19 mouse cellular contexts compared by ENCODE assay signal in genomic region chr2:70178241-70178640, GRCm38 (mm10).
DNase-seq lines count a peak whose midpoint lies in the region; ATAC-seq and TF ChIP-seq lines count a peak whose summit lies in the region.
"Had no signal": no experiment of that assay in that cellular context is flagged by ENCODE, and none has a peak within 500 bp of the region (broad histone marks: within the 10 kb centered on the region; RNA-seq: fewer than 3 reads in every experiment).

No protein-coding gene starts in this region.

- H3K4me1 ChIP-seq in forebrain, embryonic 12.5 days: peaks cover 22% of the 10 kb centered on the region
- H3K4me1 ChIP-seq in forebrain, postnatal 0 days (ENCODE audit: insufficient read depth): no peaks in the 10 kb centered on the region
- H3K4me1 ChIP-seq in CH12.LX (ENCODE audit: control insufficient read depth in 1 of 2, insufficient read depth in 2 of 2): peaks cover 0 to 4% of the 10 kb centered on the region in 2 experiments; a peak in 2 of 4 replicates
- peaks cover 14% of the 10 kb centered on the region for H3K4me1 ChIP-seq in forebrain, embryonic 16.5 days (replicated peaks; ENCODE audit: control insufficient read depth, insufficient read depth, low read length)
- peaks cover 17% of the 10 kb centered on the region for H3K4me1 ChIP-seq in midbrain, embryonic 16.5 days (ENCODE audit: control insufficient read depth, insufficient read depth, low read length)
- H3K4me1 ChIP-seq: heart, embryonic 10.5 days; limb, embryonic 10.5 days had no signal

- ATAC-seq in forebrain, embryonic 12.5 days (ENCODE audit: low FRiP score): peak; percentile 60; the same call in 1 of the 2 replicates
- no peak for ATAC-seq in forebrain, postnatal 0 days
- 0 out of 2 replicates have a peak, but pooled peaks have one; percentile 40 for ATAC-seq in forebrain, embryonic 16.5 days
- ATAC-seq in midbrain, embryonic 16.5 days: no peak
- ATAC-seq: liver, postnatal 0 days had no signal

- no peaks in the 10 kb centered on the region for H3K9me3 ChIP-seq in forebrain, embryonic 12.5 days
- H3K9me3 ChIP-seq in forebrain, postnatal 0 days (ENCODE audit: low read length): 0 out of 2 replicates have a peak, but pooled peaks cover 2% of the 10 kb centered on the region
- no peaks in the 10 kb centered on the region for H3K9me3 ChIP-seq in CH12.LX (replicated peaks; ENCODE audit: low read length)
- H3K9me3 ChIP-seq in forebrain, embryonic 16.5 days (ENCODE audit: control insufficient read depth, low read length): peaks cover 3% of the 10 kb centered on the region; the same call in 1 of the 2 replicates
- H3K9me3 ChIP-seq in midbrain, embryonic 16.5 days (replicated peaks; ENCODE audit: control insufficient read depth, low read length, poor library complexity, severe bottlenecking): no peaks in the 10 kb centered on the region
- H3K9me3 ChIP-seq: embryonic facial prominence, embryonic 10.5 days; heart, embryonic 10.5 days; limb, embryonic 10.5 days; neural tube, embryonic 15.5 days had no signal

- H3K4me3 ChIP-seq in forebrain, embryonic 12.5 days (replicated peaks): no peak overlapping the region
- no peak overlapping the region for H3K4me3 ChIP-seq in forebrain, postnatal 0 days (ENCODE audit: low read depth, low read length)
- H3K4me3 ChIP-seq in CH12.LX (replicated peaks in 1 of 3; ENCODE audit: low read depth in 2 of 3, low read length in 2 of 3, poor library complexity in 1 of 3): no peak overlapping the region
- H3K4me3 ChIP-seq in forebrain, embryonic 16.5 days (replicated peaks; ENCODE audit: low read length): no peak overlapping the region
- no peak overlapping the region for H3K4me3 ChIP-seq in midbrain, embryonic 16.5 days (ENCODE audit: low read depth, low read length)
- H3K4me3 ChIP-seq: embryonic facial prominence, embryonic 10.5 days; gastrocnemius, adult 2 months; heart, embryonic 10.5 days; limb, embryonic 10.5 days; neural tube, embryonic 15.5 days had no signal

- no peak for TF ChIP-seq RAD21 in CH12.LX (IDR thresholded peaks at IDR 0.05; ENCODE audit: low read depth, low read length)

- dilution Hi-C loops in CH12.LX (cut with MboI; ENCODE audit: extremely low pct_ligation_motif_present, extremely low pct_unique_long_range_greater_than_20kb, low sequenced_read_pairs): no loop called here

- TF ChIP-seq EP300 in CH12.LX (IDR thresholded peaks at IDR 0.05; ENCODE audit: low read length): no peak

- no peaks in the 10 kb centered on the region for H3K79me2 ChIP-seq in CH12.LX (replicated peaks; ENCODE audit: control insufficient read depth, extremely low read depth, insufficient read depth, poor library complexity, severe bottlenecking)

- H3K27ac ChIP-seq in forebrain, embryonic 12.5 days: peak overlapping the region; percentile 76; the same call in 1 of the 2 replicates
- no peak overlapping the region for H3K27ac ChIP-seq in forebrain, postnatal 0 days (ENCODE audit: low read depth, low read length)
- H3K27ac ChIP-seq in CH12.LX (ENCODE audit: insufficient read depth, low read depth): no peak overlapping the region
- H3K27ac ChIP-seq in forebrain, embryonic 16.5 days (ENCODE audit: low read length): no peak overlapping the region; the same call in 1 of the 2 replicates
- H3K27ac ChIP-seq in midbrain, embryonic 16.5 days (ENCODE audit: low read length): peak overlapping the region; percentile 86
- H3K27ac ChIP-seq: embryonic facial prominence, embryonic 10.5 days; gastrocnemius, adult 2 months; heart, embryonic 10.5 days; limb, embryonic 10.5 days had no signal

- no peak overlapping the region for H3K4me2 ChIP-seq in forebrain, embryonic 12.5 days
- no peak overlapping the region for H3K4me2 ChIP-seq in forebrain, postnatal 0 days (ENCODE audit: low read depth)
- peak overlapping the region; percentile 22; the same call in 1 of the 2 replicates for H3K4me2 ChIP-seq in CH12.LX (ENCODE audit: insufficient read depth, low read depth, poor library complexity, severe bottlenecking)
- H3K4me2 ChIP-seq in forebrain, embryonic 16.5 days (ENCODE audit: low read length): no peak overlapping the region
- H3K4me2 ChIP-seq in midbrain, embryonic 16.5 days (ENCODE audit: low read length): no peak overlapping the region
- H3K4me2 ChIP-seq: neural tube, embryonic 15.5 days had no signal

- no peak for DNase-seq in forebrain, postnatal 0 days
- DNase-seq in CH12.LX (ENCODE audit: extremely low read depth): no peak
- no peak for DNase-seq in kidney, postnatal 10 days
- no peak for DNase-seq in heart, postnatal 25 days (ENCODE audit: low spot score)
- DNase-seq: adrenal gland, postnatal 36 days; gastrocnemius, adult 2 months; kidney, adult 2 months; kidney, postnatal 25 days; liver, postnatal 0 days; lung, postnatal 10 days; right cerebral cortex, postnatal 4 days; thymus, postnatal 14 days had no signal

- TF ChIP-seq POLR2A in CH12.LX (IDR thresholded peaks at IDR 0.05; ENCODE audit: low read depth, low read length): no peak

- H3K9ac ChIP-seq in forebrain, embryonic 12.5 days: no peak overlapping the region
- no peak overlapping the region for H3K9ac ChIP-seq in forebrain, postnatal 0 days
- H3K9ac ChIP-seq in CH12.LX (ENCODE audit: insufficient read depth, low read depth): no peak overlapping the region
- no peak overlapping the region for H3K9ac ChIP-seq in forebrain, embryonic 16.5 days (replicated peaks; ENCODE audit: low read depth, low read length)
- H3K9ac ChIP-seq in midbrain, embryonic 16.5 days (ENCODE audit: low read depth, low read length): no peak overlapping the region
- H3K9ac ChIP-seq: liver, postnatal 0 days; neural tube, embryonic 15.5 days had no signal

- no peak for TF ChIP-seq CTCF in forebrain, postnatal 0 days (IDR thresholded peaks at IDR 0.05; ENCODE audit: low read depth)
- TF ChIP-seq CTCF in CH12.LX (conservative IDR thresholded peaks at IDR 0.05 in 1 of 2, IDR thresholded peaks at IDR 0.05 in 1 of 2; ENCODE audit: low read depth in 2 of 2, low read length in 2 of 2): no peak

- no peaks in the 10 kb centered on the region for H3K36me3 ChIP-seq in forebrain, embryonic 12.5 days (replicated peaks)
- no peaks in the 10 kb centered on the region for H3K36me3 ChIP-seq in forebrain, postnatal 0 days (ENCODE audit: insufficient read depth)
- no peaks in the 10 kb centered on the region for H3K36me3 ChIP-seq in CH12.LX (replicated peaks in 1 of 2; ENCODE audit: control insufficient read depth in 1 of 2, insufficient read depth in 1 of 2, low read length in 1 of 2)
- H3K36me3 ChIP-seq in forebrain, embryonic 16.5 days (ENCODE audit: control insufficient read depth, insufficient read depth): no peaks in the 10 kb centered on the region
- H3K36me3 ChIP-seq in midbrain, embryonic 16.5 days (ENCODE audit: control insufficient read depth, insufficient read depth, low read length): no peaks in the 10 kb centered on the region
- H3K36me3 ChIP-seq: embryonic facial prominence, embryonic 10.5 days; heart, embryonic 10.5 days; limb, embryonic 10.5 days; neural tube, embryonic 15.5 days had no signal

- H3K27me3 ChIP-seq in forebrain, embryonic 12.5 days: no peaks in the 10 kb centered on the region; the same call in 1 of the 2 replicates
- H3K27me3 ChIP-seq in forebrain, postnatal 0 days (ENCODE audit: insufficient read depth, low read length): no peaks in the 10 kb centered on the region
- no peaks in the 10 kb centered on the region for H3K27me3 ChIP-seq in CH12.LX (replicated peaks)
- no peaks in the 10 kb centered on the region for H3K27me3 ChIP-seq in forebrain, embryonic 16.5 days (replicated peaks; ENCODE audit: control insufficient read depth, insufficient read depth, low read length)
- no peaks in the 10 kb centered on the region for H3K27me3 ChIP-seq in midbrain, embryonic 16.5 days (ENCODE audit: control insufficient read depth, insufficient read depth, low read depth, low read length)
- H3K27me3 ChIP-seq: neural tube, embryonic 15.5 days had no signal

- in situ Hi-C loops in CH12.LX (cut with MboI; ENCODE audit: low pct_ligation_motif_present, low pct_unique_long_range_greater_than_20kb, low sequenced_read_pairs): no loop called here

- intact Hi-C loops in heart, postnatal 25 days (cut with DNase I): no loop called here

TF ChIP-seq in CH12.LX, 34 proteins besides CTCF, POLR2A, EP300 and RAD21:
- TF ChIP-seq MYC (IDR thresholded peaks at IDR 0.05; ENCODE audit: low read depth, low read length): no peak
- TF ChIP-seq IRF4 (IDR thresholded peaks at IDR 0.05; ENCODE audit: low read depth, low read length): no peak
- TF ChIP-seq RCOR1 (conservative IDR thresholded peaks at IDR 0.05; ENCODE audit: low read depth, low read length): no peak
- no peak for TF ChIP-seq E2F4 (IDR thresholded peaks at IDR 0.05; ENCODE audit: insufficient replicate concordance, low read depth, low read length)
- no peak for TF ChIP-seq POLR2AphosphoS2 (IDR thresholded peaks at IDR 0.05; ENCODE audit: low read depth, low read length)
- no peak for TF ChIP-seq UBTF (IDR thresholded peaks at IDR 0.05; ENCODE audit: low read depth, low read length)
- TF ChIP-seq JUN (IDR thresholded peaks at IDR 0.05; ENCODE audit: insufficient read depth, low read depth, low read length): no peak
- TF ChIP-seq SMC3 (IDR thresholded peaks at IDR 0.05; ENCODE audit: low read depth, low read length): no peak
- no peak for TF ChIP-seq NRF1 (IDR thresholded peaks at IDR 0.05; ENCODE audit: low read depth, low read length)
- TF ChIP-seq NELFE (IDR thresholded peaks at IDR 0.05; ENCODE audit: low read depth, low read length): no peak
- TF ChIP-seq TCF12 (IDR thresholded peaks at IDR 0.05; ENCODE audit: low read depth, low read length): no peak
- no peak for TF ChIP-seq USF1 (IDR thresholded peaks at IDR 0.05; ENCODE audit: low read depth, low read length)

Comparison
In these comparisons a context has a peak if more than half of its experiments do, and no peak if none do; other contexts are left out.
1. ATAC-seq: peak in forebrain, embryonic 12.5 days (single experiment) and forebrain, embryonic 16.5 days (single experiment); none in forebrain, postnatal 0 days (single experiment) and midbrain, embryonic 16.5 days (single experiment).
2. H3K27ac ChIP-seq: peak in forebrain, embryonic 12.5 days (single experiment) and midbrain, embryonic 16.5 days (single experiment); none in forebrain, postnatal 0 days (single experiment), CH12.LX (single experiment) and forebrain, embryonic 16.5 days (single experiment).